Mouse (Mus musculus) erythroid progenitor cell, adult 5-6 weeks (primary cell): ENCODE data around the gene Acap1. TPM values are rescaled to one million over a fixed set of nuclear protein-coding genes. Genes with fewer than 3 reads are reported as not detected.
A peak's percentile ranks its signal among the peaks of the same experiment; 100 is the strongest.

ENCODE experiments used
- ATAC-seq: replicated peaks from 2 replicates; pipeline ENCODE4 v1.8.0; 2016; ENCODE audit warnings: moderate number of reproducible peaks, mild to moderate bottlenecking, moderate TSS enrichment, inconsistent platforms; ENCODE audit not compliant: poor library complexity, low FRiP score, severe bottlenecking
- total RNA-seq, 2 experiments: library from RNA; stranded (forward) in 1 of 2; stranded (reverse) in 1 of 2; fragments of 150-400 nt in 1 of 2; fragments of 186-747, 209-891 nt in 1 of 2; gene quantifications; 2 replicates each; pipeline versions ENCODE4 v1.2.3 to v1.2.4; 2015 to 2017; ENCODE audit warnings: low replicate concordance in 2 of 2

The Acap1 gene
- total RNA-seq, 2 experiments from 2014 or later: 11.6 to 12.6 TPM

- ATAC-seq: no peak
Observed at GRCm38 (mm10) chr11:69910177-69910576, 14.8 kb upstream of the Acap1 start.

- no peak for ATAC-seq
Observed at GRCm38 (mm10) chr11:69909174-69909573, 13.8 kb upstream of the Acap1 start.

GRCm38 (mm10) chr11:69908645-69909044 lies 13.3 kb upstream of the Acap1 start:
- ATAC-seq: no peak

GRCm38 (mm10) chr11:69904311-69904710 lies 9.0 kb upstream of the Acap1 start:
- no peak for ATAC-seq

DNA sequence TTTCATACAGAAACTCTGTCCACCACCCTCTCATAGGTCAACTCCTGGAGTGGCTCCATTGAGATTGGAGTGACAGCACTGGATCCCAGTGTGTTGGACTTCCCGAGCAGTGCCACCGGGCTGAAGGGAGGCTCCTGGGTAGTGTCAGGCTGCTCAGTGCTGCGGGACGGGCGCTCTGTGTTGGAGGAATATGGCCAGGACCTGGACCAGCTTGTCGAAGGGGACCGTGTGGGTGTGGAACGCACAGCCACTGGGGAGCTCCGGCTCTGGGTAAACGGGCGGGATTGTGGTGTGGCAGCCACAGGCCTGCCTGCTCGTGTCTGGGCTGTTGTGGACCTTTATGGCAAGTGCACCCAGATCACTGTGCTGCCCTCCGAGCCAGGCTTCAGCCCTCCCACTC lies 7.6 kb upstream of the Acap1 start:
- ATAC-seq: no peak

DNA sequence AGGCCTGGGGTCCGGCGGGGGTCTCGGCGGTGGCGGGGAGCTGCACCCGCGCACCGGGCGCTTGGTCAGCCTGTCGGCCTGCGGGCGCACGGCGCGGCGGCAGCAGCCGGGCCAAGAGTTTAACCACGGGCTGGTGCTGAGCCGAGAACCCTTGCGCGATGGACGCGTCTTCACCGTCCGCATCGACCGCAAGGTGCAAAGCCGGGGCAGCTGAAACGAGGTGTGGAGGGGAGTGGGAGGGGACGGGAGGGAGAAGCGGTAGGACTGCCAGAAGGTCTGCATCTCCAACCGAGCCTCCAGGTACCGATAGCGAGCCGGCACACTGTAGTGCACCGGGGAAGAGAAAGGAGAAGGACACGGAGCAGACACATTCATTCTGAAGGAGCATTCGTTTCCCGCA lies 6.7 kb upstream of the Acap1 start:
- peak; percentile 9; the same call in 1 of the 2 replicates for ATAC-seq

DNA sequence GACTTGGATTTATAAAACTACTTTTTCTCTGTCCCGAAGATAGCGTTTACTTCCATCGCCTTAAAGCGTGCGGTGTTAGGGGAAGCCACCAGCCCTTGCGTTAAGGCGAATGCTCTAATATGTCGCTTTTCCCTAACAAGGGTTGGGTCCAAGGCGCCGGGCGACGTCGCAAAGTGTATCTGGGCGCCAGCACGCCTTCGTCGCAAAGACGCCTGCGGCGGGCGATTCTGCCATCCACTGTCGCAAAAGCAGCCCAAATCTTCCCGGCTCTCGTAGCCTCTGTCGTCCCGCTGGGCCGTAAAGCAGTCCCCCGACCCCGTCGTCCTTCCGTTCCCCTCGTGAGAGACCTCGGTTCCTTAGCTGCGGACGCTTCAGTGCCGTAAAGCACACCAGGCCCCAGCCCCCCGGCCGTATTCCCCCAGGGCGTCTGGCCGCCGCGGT lies 6.1 kb upstream of the Acap1 start:
- peak; percentile 69 for ATAC-seq

DNA sequence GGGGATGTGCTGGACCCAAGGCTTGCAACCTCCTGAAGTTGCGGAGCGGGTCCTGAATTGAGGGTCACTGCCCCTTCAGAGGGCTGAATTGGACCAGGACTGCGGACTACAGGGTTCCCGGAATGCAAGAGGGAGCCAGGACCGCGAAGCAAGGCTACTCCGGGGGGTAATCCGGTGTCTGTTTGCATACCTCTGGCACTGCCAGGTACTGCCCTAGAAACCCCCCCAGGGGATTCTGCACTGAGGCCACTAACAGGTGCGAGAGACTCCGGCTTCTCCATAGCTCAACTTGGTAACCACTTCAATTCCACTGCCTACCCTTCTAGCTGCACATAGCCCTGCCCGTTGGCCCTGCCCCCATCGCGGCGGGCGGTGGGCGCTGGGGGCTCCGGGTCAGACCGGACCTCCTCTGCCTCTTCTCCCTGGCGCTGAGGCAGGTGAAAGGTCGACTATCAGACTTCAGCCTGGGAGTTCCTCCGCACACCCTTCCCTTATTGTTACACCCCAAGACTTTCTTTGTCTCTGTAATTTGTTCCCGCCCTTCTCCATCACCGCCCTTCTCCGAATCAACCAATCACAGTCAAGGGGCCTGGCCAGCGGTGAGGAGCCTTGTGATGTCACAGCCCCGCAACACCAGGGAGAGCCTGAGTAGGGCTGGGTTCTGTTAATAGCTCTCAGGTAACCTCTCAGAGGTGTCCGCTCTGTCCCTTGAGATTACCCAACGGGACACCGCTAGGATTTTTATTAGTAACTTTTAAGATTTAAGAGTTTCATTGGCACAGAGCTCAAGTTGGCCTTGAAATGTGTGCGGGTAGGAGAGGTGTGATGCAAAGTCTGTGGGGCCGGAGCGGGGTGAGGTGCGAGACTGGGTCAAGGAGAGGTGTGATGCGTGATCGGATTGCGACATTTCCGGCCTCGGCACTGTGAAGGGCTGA lies 5.4 kb upstream of the Acap1 start, which contains the start of the genes 2810408A11Rik and Neurl4:
2810408A11Rik (minus strand) TSS at position 517 of the 935 bp plus-strand sequence.
Neurl4 (plus strand) TSS at position 602 of the 935 bp plus-strand sequence.
- peak; percentile 87 for ATAC-seq

DNA sequence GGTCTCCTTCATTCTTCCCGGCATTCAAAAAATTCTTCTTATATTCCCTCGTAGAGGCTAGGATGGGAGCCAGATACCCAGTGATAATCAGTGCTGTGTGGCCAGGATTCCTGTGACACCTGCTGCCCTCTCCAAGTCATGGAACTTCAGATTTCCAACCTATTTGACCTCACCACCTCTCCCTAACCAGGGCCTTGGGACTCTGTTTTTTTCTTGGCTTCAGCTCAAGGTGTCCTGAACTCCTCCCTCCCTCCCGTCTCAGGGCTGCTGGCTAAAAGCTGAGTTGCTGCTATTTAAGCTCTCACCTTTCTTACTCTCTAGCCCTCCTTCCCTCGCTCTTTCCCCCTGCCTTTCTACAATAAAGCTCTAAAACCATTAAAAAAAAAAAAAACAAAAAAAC lies 4.5 kb upstream of the Acap1 start:
- ATAC-seq: no peak

DNA sequence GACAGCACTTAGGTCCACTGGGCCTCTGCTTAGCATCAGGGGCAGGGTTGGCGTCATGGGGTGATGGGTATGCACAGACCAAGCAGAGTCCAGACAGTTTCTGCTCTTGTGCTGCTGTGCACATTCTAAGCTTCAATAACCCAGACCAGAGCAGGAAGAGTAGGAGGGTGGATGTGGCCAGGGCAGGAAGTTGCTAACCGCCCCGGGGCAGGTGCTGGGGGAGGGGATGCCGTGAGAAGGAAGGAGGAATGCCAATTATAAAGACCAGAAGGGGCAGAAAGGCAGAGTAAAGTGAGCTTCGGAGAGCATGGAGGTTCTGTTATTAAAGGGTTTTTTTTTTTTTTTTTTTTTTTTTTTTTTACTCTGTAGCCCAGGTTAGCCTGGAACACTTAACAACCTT lies 668 bp downstream of the Acap1 start:
- ATAC-seq: no peak

DNA sequence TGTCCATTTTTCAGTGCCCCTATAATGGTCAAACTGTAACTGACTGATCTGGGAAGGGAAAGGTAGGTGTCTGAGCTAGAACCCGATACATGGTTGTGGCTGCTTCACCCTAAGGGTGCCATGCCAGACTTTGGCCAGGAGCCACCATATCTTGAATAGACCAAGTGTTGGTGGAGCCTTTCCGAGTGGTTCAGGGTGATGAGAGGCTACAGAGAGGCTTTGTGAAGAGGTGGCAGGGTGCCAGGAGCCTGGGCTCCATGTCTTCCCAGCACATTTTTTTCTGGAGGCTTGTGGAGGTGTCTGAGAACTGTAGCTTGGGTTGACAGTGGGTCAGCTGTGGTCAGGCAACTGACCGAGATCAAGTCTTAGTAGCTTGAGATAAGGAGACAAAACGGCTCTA lies 3.9 kb downstream of the Acap1 start:
- peak; percentile 62 for ATAC-seq

DNA sequence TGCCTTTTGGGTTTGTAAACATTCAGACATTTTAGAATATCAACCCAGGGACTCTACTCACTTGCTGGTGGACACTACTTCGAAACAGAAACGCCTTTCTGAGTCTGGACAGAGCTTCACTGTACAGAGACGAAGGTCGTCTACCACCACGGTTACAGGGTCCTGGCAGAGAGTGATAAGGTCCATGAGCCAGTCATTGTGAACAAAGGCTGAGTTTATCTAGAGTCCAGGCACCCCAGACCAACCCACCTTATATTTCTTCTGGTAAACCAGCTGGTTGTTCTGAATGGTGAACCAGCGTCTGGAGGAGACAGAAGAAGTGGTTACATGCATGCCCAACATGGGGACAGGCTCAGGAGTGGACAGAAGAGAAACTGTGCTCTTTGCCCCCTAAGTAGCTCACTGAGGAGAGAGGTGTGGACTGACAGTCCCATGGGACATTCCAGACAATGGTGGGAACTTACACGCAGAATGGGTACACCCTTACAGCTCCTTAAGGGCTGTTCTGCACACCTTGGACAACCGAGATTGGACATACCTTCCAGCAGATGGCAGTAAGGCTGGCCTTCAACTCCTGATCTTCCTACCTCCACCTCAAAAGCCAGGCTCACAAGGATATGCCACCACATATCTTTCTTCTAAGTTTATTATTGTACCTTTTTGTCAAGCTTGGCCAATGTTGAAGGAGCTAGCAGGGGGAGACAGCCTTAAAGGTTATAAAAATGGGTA lies 8.3 kb downstream of the Acap1 start:
- peak; percentile 75 for ATAC-seq

GRCm38 (mm10) chr11:69884663-69885062 lies 10.7 kb downstream of the Acap1 start:
- ATAC-seq: no peak

DNA sequence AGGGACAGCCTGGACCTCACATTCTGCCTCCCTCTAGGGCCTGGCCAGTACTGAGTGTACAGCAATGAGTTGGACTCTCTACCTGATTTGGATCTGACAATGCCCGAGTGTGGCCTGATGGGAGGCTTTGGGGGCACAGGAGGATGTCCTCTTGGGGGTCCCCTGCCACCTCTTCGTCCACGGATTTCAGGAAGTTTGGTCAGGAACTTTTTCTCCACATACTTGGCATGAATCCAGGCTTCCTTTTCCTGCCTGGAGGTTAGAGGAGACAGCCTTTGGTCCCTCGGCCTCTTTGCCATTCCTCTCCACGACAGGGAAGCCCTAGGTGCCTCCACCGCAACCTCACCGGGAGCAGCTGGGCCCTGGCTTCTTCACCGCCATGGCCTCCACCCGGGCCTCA lies 11.1 kb downstream of the Acap1 start:
- ATAC-seq: no peak

GRCm38 (mm10) chr11:69883527-69884151 lies 11.7 kb downstream of the Acap1 start:
- no peak for ATAC-seq

- no peak for ATAC-seq
Observed at GRCm38 (mm10) chr11:69883066-69883465, 12.3 kb downstream of the Acap1 start.

DNA sequence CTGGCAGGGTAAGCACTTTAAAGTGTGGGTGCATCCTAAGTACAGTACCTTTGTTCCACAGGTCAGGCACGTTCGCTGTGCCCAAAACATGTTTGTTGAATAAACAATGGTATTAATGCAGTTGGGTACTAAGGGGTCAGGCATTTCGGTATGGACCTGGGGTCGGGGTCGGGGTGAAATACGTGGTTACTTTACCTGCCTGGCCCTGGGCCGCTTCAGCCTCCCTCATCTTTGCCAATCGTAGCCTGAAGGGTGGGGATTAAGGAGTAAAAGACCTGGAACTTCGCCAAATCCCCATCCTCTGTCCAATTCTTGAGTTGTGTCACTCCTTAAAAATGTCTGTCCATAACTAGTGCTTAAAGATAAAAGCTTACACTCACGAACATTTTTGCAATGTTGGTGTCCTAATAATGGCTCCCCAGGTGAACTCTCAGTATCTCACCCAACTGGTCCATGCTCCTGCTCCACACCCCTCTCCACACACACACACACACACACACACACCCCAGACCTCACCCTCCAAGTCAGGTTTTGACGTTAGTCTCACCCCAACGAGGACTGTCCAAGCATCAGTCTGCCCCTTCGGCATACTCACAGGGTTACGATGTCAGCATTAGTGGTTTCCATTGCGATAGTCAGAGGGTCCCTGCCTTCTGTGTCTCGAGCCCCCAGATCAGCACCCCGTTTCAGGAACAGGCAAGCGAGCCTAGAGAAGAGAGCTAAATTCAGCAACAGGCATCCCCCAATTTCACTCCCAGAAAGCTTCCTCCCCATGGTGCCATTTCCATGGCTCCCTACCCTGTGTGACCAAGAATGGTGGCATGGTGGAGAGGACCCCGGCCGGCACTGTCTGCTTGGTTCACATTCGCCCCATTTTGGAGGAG lies 13.3 kb downstream of the Acap1 start:
- no peak for ATAC-seq

- ATAC-seq: peak; percentile 48
Observed at GRCm38 (mm10) chr11:69880853-69881603, 14.3 kb downstream of the Acap1 start, which contains the start of gene Kctd11. TSS of gene Kctd11 (minus strand) at chr11:69881406.

- peak; percentile 66 for ATAC-seq
Observed at GRCm38 (mm10) chr11:69880506-69880852, 14.9 kb downstream of the Acap1 start.
